Comparison of ENCODE assay signal across 8 mouse cellular contexts in the genomic region with DNA sequence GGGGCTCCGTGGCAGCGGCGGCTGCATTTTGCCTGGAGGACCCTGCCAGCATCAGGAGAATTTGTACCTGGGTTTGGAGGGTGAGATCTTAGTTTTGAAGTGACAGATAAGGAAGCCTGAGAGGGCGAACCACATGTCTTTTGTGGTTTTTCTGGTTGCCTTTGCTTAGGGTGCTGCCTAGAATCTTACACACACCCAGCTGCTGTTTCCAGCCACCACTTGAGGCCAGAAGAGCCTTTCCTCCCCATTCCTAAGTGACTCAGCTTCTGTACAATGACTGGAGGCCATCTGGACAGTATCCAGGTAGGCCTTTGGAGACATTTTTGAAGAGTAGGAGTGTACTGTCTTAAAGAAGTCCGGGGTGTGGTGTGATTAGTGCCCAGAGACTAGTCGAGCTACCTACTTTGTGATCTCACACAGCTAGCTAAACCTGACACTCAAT. TPM values are rescaled to one million over a fixed set of nuclear protein-coding genes. Genes with fewer than 3 reads are reported as not detected.
A peak's percentile ranks its signal among the peaks of the same experiment; 100 is the strongest.
DNase-seq lines count a peak whose midpoint lies in the region; ATAC-seq lines count a peak whose summit lies in the region.

No protein-coding gene starts in this region.

- ATAC-seq in megakaryocyte, adult 5-6 weeks (ENCODE audit: poor library complexity, severe bottlenecking) = no peak
- ATAC-seq in hindbrain, embryonic 12.5 days (ENCODE audit: low FRiP score) = no peak
- ATAC-seq in intestine, embryonic 15.5 days = no peak

- DNase-seq in c-Kit-positive CD71-positive TER-119-negative erythroid progenitor cells, embryonic 14.5 days (ENCODE audit: low read depth) = peak; percentile 66
- peak; percentile 84 to 90 for DNase-seq in lung, adult 18-20 months
- peak; percentile 34 for DNase-seq in thymus, postnatal 4 days
- no peak for DNase-seq in left cerebral cortex, adult 11 months (ENCODE audit: low spot score)

- peak overlapping the region; percentile 38 for H3K4me3 ChIP-seq in megakaryocyte, embryonic 14.5 days (replicated peaks)
- no peak overlapping the region for H3K4me3 ChIP-seq in hindbrain, embryonic 12.5 days
- no peak overlapping the region for H3K4me3 ChIP-seq in intestine, embryonic 15.5 days (replicated peaks)

- no peaks in the 10 kb centered on the region for H3K9me3 ChIP-seq in megakaryocyte, embryonic 14.5 days
- H3K9me3 ChIP-seq in hindbrain, embryonic 12.5 days (replicated peaks) = no peaks in the 10 kb centered on the region
- no peaks in the 10 kb centered on the region for H3K9me3 ChIP-seq in intestine, embryonic 15.5 days

- 78% methylated on average over 6 of the region's 6 CpGs for WGBS in hindbrain, embryonic 12.5 days
- WGBS in intestine, embryonic 15.5 days = 77% methylated on average over 6 of the region's 6 CpGs

- H3K27ac ChIP-seq in hindbrain, embryonic 12.5 days = no peak overlapping the region
- no peak overlapping the region for H3K27ac ChIP-seq in intestine, embryonic 15.5 days

- H3K36me3 ChIP-seq in megakaryocyte, embryonic 14.5 days (replicated peaks; ENCODE audit: low read length) = no peaks in the 10 kb centered on the region
- no peaks in the 10 kb centered on the region for H3K36me3 ChIP-seq in hindbrain, embryonic 12.5 days
- no peaks in the 10 kb centered on the region for H3K36me3 ChIP-seq in intestine, embryonic 15.5 days

- H3K27me3 ChIP-seq in megakaryocyte, embryonic 14.5 days (replicated peaks) = peaks cover 10% of the 10 kb centered on the region
- no peaks in the 10 kb centered on the region for H3K27me3 ChIP-seq in hindbrain, embryonic 12.5 days
- H3K27me3 ChIP-seq in intestine, embryonic 15.5 days (replicated peaks) = no peaks in the 10 kb centered on the region

- H3K4me1 ChIP-seq in megakaryocyte, embryonic 14.5 days = peaks cover 88% of the 10 kb centered on the region
- H3K4me1 ChIP-seq in hindbrain, embryonic 12.5 days = no peaks in the 10 kb centered on the region
- H3K4me1 ChIP-seq in intestine, embryonic 15.5 days (replicated peaks) = peaks cover 4% of the 10 kb centered on the region

- no peak overlapping the region for H3K9ac ChIP-seq in hindbrain, embryonic 12.5 days
- no peak overlapping the region for H3K9ac ChIP-seq in intestine, embryonic 15.5 days

- no peak overlapping the region for H3K4me2 ChIP-seq in hindbrain, embryonic 12.5 days (replicated peaks)
- no peak overlapping the region for H3K4me2 ChIP-seq in intestine, embryonic 15.5 days (replicated peaks)

RNA-seq across cellular contexts. Expression of a gene that starts 26.0 kb away (rescaled TPM):
- 27.2 and 43.7 TPM in 2 replicates for polyA plus RNA-seq in megakaryocyte, embryonic 14.5 days (2012; ENCODE audit: insufficient read depth, low replicate concordance)
- total RNA-seq in megakaryocyte, adult 5-6 weeks (2015) = 11.4 and 14.9 TPM in 2 replicates
- total RNA-seq in megakaryocyte, adult 5-6 weeks (2017) = 12.2 and 13.2 TPM in 2 replicates
- polyA plus RNA-seq in hindbrain, embryonic 12.5 days (2016; fragmentation: Nextera tagmentation; extraction: Ambion mirVana) = 28.0 and 29.2 TPM in 2 replicates
- 21.8 and 23.5 TPM in 2 replicates for polyA plus RNA-seq in intestine, embryonic 15.5 days (2015; fragmentation: Nextera tagmentation; extraction: Ambion mirVana)

RNA-seq across cellular contexts. Expression of a gene that starts 26.6 kb away (rescaled TPM):
- polyA plus RNA-seq in megakaryocyte, embryonic 14.5 days (2012; ENCODE audit: insufficient read depth, low replicate concordance) = 3.7 and 4.2 TPM in 2 replicates
- 20.0 and 27.1 TPM in 2 replicates for total RNA-seq in megakaryocyte, adult 5-6 weeks (2015)
- total RNA-seq in megakaryocyte, adult 5-6 weeks (2017) = 35.9 and 36.0 TPM in 2 replicates
- 41.8 and 43.3 TPM in 2 replicates for polyA plus RNA-seq in hindbrain, embryonic 12.5 days (2016; fragmentation: Nextera tagmentation; extraction: Ambion mirVana)
- polyA plus RNA-seq in intestine, embryonic 15.5 days (2015; fragmentation: Nextera tagmentation; extraction: Ambion mirVana) = 15.6 and 16.7 TPM in 2 replicates
